Mouse (Mus musculus): ENCODE measurements around the gene Pcolce2. TPM values are rescaled to one million over a fixed set of nuclear protein-coding genes. Genes with fewer than 3 reads are reported as not detected.
A peak's percentile ranks its signal among the peaks of the same experiment; 100 is the strongest.

Gene Pcolce2
- polyA plus RNA-seq, 1 experiment from 2014 or later = 0.89 TPM

GRCm38 (mm10) chr9:95672760-95673159, 35.4 kb downstream of the Pcolce2 start:
- Histone ChIP-seq H3K27me3 (replicated peaks; ENCODE audit: control insufficient read depth, insufficient read depth, low read length) (no peaks in the 10 kb centered on the region), H3K9ac (ENCODE audit: low read depth, low read length) (no peak overlapping the region), H3K36me3 (ENCODE audit: control insufficient read depth, insufficient read depth, low read length) (no peaks in the 10 kb centered on the region), H3K9me3 (ENCODE audit: control insufficient read depth, low read length) (no peaks in the 10 kb centered on the region), H3K4me1 (ENCODE audit: control insufficient read depth, insufficient read depth, low read length) (no peaks in the 10 kb centered on the region), H3K4me2 (ENCODE audit: low read depth, low read length) (no peak overlapping the region), H3K27ac (ENCODE audit: low read length) (no peak overlapping the region), H3K4me3 (ENCODE audit: low read length) (no peak overlapping the region)
- WGBS = 82% methylated on average over 6 of the region's 6 CpGs
- no peak for ATAC-seq

GRCm38 (mm10) chr9:95675064-95675699, 37.8 kb downstream of the Pcolce2 start:
- no peaks in the 10 kb centered on the region for H3K36me3 ChIP-seq (ENCODE audit: control insufficient read depth, insufficient read depth, low read length)
- H3K27ac ChIP-seq (ENCODE audit: low read length) = peak overlapping the region; percentile 55
- 50% methylated on average over 9 of the region's 9 CpGs for WGBS
- H3K9me3 ChIP-seq (ENCODE audit: control insufficient read depth, low read length) = no peaks in the 10 kb centered on the region
- no peaks in the 10 kb centered on the region for H3K27me3 ChIP-seq (replicated peaks; ENCODE audit: control insufficient read depth, insufficient read depth, low read length)
- ATAC-seq = peak; percentile 36; the same call in 1 of the 2 replicates
- H3K9ac ChIP-seq (ENCODE audit: low read depth, low read length) = 0 out of 2 replicates have a peak overlapping the region, but pooled peaks have one; percentile 20
- H3K4me2 ChIP-seq (ENCODE audit: low read depth, low read length) = no peak overlapping the region
- H3K4me3 ChIP-seq (ENCODE audit: low read length) = no peak overlapping the region
- H3K4me1 ChIP-seq (ENCODE audit: control insufficient read depth, insufficient read depth, low read length) = no peaks in the 10 kb centered on the region

- Histone ChIP-seq H3K9ac (ENCODE audit: low read depth, low read length) (no peak overlapping the region), H3K4me3 (ENCODE audit: low read length) (no peak overlapping the region), H3K27ac (ENCODE audit: low read length) (no peak overlapping the region), H3K4me2 (ENCODE audit: low read depth, low read length) (no peak overlapping the region), H3K27me3 (replicated peaks; ENCODE audit: control insufficient read depth, insufficient read depth, low read length) (no peaks in the 10 kb centered on the region), H3K9me3 (ENCODE audit: control insufficient read depth, low read length) (no peaks in the 10 kb centered on the region), H3K36me3 (ENCODE audit: control insufficient read depth, insufficient read depth, low read length) (no peaks in the 10 kb centered on the region), H3K4me1 (ENCODE audit: control insufficient read depth, insufficient read depth, low read length) (no peaks in the 10 kb centered on the region)
- no peak for ATAC-seq
- WGBS = 96% methylated on average over 4 of the region's 4 CpGs
Observed at GRCm38 (mm10) chr9:95676021-95676420, 38.6 kb downstream of the Pcolce2 start.

GRCm38 (mm10) chr9:95679966-95680365, 42.6 kb downstream of the Pcolce2 start:
- no peaks in the 10 kb centered on the region for H3K27me3 ChIP-seq (replicated peaks; ENCODE audit: control insufficient read depth, insufficient read depth, low read length)
- 64% methylated on average over 7 of the region's 7 CpGs for WGBS

DNA sequence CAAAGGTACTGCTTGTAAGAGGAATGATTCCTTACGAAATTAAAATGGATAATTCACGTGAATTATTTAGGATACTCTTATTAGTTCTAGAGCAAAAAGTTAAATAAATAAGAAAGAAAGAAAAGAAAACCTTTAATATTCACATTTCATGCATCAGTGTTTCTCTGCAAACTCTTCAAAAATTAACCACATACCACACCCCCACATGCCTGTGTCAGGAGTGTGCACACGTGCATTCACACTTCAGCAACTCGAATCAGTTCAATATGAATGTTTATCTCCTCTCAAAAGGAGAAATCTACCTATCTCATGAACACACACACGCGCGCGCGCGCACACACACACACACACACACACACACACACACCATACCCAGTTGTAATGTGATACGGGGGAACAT, 43.3 kb downstream of the Pcolce2 start:
- 92% methylated on average over 11 of the region's 11 CpGs for WGBS
- H3K27me3 ChIP-seq (replicated peaks; ENCODE audit: control insufficient read depth, insufficient read depth, low read length) = no peaks in the 10 kb centered on the region
- no peak overlapping the region for H3K4me2 ChIP-seq (ENCODE audit: low read depth, low read length)

More at GRCm38 (mm10) chr9:95679966-95680365, 42.6 kb downstream of the Pcolce2 start:
- Histone ChIP-seq H3K9ac (ENCODE audit: low read depth, low read length) (no peak overlapping the region), H3K4me2 (ENCODE audit: low read depth, low read length) (no peak overlapping the region), H3K4me3 (ENCODE audit: low read length) (no peak overlapping the region), H3K36me3 (ENCODE audit: control insufficient read depth, insufficient read depth, low read length) (no peaks in the 10 kb centered on the region), H3K27ac (ENCODE audit: low read length) (no peak overlapping the region), H3K4me1 (ENCODE audit: control insufficient read depth, insufficient read depth, low read length) (no peaks in the 10 kb centered on the region), H3K9me3 (ENCODE audit: control insufficient read depth, low read length) (no peaks in the 10 kb centered on the region)
- no peak for ATAC-seq

DNA sequence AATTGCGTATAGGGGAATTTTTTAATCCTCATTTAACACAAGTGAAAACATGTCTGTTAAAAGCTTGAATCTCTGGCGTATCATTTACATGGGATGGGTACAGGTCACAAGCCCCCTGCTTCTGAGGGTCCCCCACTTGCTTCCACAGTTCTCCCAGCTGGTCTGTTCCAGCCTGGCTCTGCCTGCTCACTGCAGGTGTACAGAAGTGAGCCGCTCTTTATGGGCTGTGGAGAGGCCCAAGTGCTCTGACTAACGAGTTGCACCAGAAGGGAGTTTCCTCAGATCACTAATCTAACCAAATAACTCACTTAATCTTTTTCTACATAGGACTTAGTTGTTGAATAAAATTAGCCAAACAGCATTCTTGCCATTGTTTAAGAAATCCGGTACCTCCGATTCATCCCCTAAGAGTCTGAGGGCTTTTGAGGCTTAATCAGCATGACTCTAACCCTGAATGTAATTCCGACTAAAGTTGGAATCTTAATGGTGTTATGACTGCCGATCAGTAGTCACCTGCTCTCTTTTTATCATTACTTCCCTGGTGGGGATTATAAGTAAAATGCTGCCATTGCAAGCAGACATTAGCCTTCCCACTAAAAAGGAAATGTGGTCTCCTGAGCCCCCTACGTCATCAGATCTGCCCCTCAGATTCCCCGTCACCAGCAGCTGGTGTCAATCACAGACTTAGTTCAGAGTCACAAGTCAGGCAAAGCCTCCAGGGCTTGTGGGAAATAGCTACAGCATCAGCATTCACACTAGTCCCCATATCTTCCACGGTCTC, 48.4 kb downstream of the Pcolce2 start:
- ATAC-seq = no peak
- WGBS = 75% methylated on average over 11 of the region's 11 CpGs
- H3K9ac ChIP-seq (ENCODE audit: low read depth, low read length) = no peak overlapping the region

More for the DNA sequence above, 43.3 kb downstream of the Pcolce2 start:
- Histone ChIP-seq H3K36me3 (ENCODE audit: control insufficient read depth, insufficient read depth, low read length) (no peaks in the 10 kb centered on the region), H3K9me3 (ENCODE audit: control insufficient read depth, low read length) (no peaks in the 10 kb centered on the region), H3K9ac (ENCODE audit: low read depth, low read length) (no peak overlapping the region), H3K4me3 (ENCODE audit: low read length) (no peak overlapping the region), H3K27ac (ENCODE audit: low read length) (no peak overlapping the region), H3K4me1 (ENCODE audit: control insufficient read depth, insufficient read depth, low read length) (no peaks in the 10 kb centered on the region)
- ATAC-seq = no peak

GRCm38 (mm10) chr9:95688064-95688463, 50.7 kb downstream of the Pcolce2 start:
- H3K9me3 ChIP-seq (ENCODE audit: control insufficient read depth, low read length) = no peaks in the 10 kb centered on the region
- WGBS = 55% methylated on average over 3 of the region's 3 CpGs
- no peak overlapping the region for H3K4me3 ChIP-seq (ENCODE audit: low read length)
- ATAC-seq = no peak
- no peaks in the 10 kb centered on the region for H3K27me3 ChIP-seq (replicated peaks; ENCODE audit: control insufficient read depth, insufficient read depth, low read length)
- no peaks in the 10 kb centered on the region for H3K4me1 ChIP-seq (ENCODE audit: control insufficient read depth, insufficient read depth, low read length)
- H3K27ac ChIP-seq (ENCODE audit: low read length) = no peak overlapping the region
- no peak overlapping the region for H3K9ac ChIP-seq (ENCODE audit: low read depth, low read length)
- H3K4me2 ChIP-seq (ENCODE audit: low read depth, low read length) = no peak overlapping the region
- H3K36me3 ChIP-seq (ENCODE audit: control insufficient read depth, insufficient read depth, low read length) = no peaks in the 10 kb centered on the region

More for the DNA sequence above, 48.4 kb downstream of the Pcolce2 start:
- Histone ChIP-seq H3K9me3 (ENCODE audit: control insufficient read depth, low read length) (no peaks in the 10 kb centered on the region), H3K27ac (ENCODE audit: low read length) (no peak overlapping the region), H3K4me2 (ENCODE audit: low read depth, low read length) (no peak overlapping the region), H3K27me3 (replicated peaks; ENCODE audit: control insufficient read depth, insufficient read depth, low read length) (no peaks in the 10 kb centered on the region), H3K36me3 (ENCODE audit: control insufficient read depth, insufficient read depth, low read length) (no peaks in the 10 kb centered on the region), H3K4me1 (ENCODE audit: control insufficient read depth, insufficient read depth, low read length) (no peaks in the 10 kb centered on the region), H3K4me3 (ENCODE audit: low read length) (no peak overlapping the region)

GRCm38 (mm10) chr9:95692823-95693222, 55.4 kb downstream of the Pcolce2 start:
- Histone ChIP-seq H3K4me2 (ENCODE audit: low read depth, low read length) (no peak overlapping the region), H3K36me3 (ENCODE audit: control insufficient read depth, insufficient read depth, low read length) (no peaks in the 10 kb centered on the region), H3K27me3 (replicated peaks; ENCODE audit: control insufficient read depth, insufficient read depth, low read length) (no peaks in the 10 kb centered on the region), H3K4me1 (ENCODE audit: control insufficient read depth, insufficient read depth, low read length) (no peaks in the 10 kb centered on the region), H3K9ac (ENCODE audit: low read depth, low read length) (no peak overlapping the region), H3K27ac (ENCODE audit: low read length) (no peak overlapping the region), H3K4me3 (ENCODE audit: low read length) (no peak overlapping the region), H3K9me3 (ENCODE audit: control insufficient read depth, low read length) (no peaks in the 10 kb centered on the region)
- ATAC-seq = no peak
- 70% methylated on average over 8 of the region's 8 CpGs for WGBS

GRCm38 (mm10) chr9:95693528-95694100, 56.2 kb downstream of the Pcolce2 start:
- Histone ChIP-seq H3K9me3 (ENCODE audit: control insufficient read depth, low read length) (no peaks in the 10 kb centered on the region), H3K36me3 (ENCODE audit: control insufficient read depth, insufficient read depth, low read length) (no peaks in the 10 kb centered on the region), H3K4me2 (ENCODE audit: low read depth, low read length) (no peak overlapping the region), H3K9ac (ENCODE audit: low read depth, low read length) (no peak overlapping the region), H3K4me3 (ENCODE audit: low read length) (no peak overlapping the region), H3K27ac (ENCODE audit: low read length) (no peak overlapping the region), H3K4me1 (ENCODE audit: control insufficient read depth, insufficient read depth, low read length) (no peaks in the 10 kb centered on the region), H3K27me3 (replicated peaks; ENCODE audit: control insufficient read depth, insufficient read depth, low read length) (no peaks in the 10 kb centered on the region)
- WGBS = 78% methylated on average over 11 of the region's 11 CpGs
- no peak for ATAC-seq

Measured in intestine, embryonic 16.5 days (tissue).